Mouse (Mus musculus) right cerebral cortex, postnatal 36 days (tissue): ENCODE results near the gene Lsm14a.
A peak's percentile ranks its signal among the peaks of the same experiment; 100 is the strongest.

Experiments used
- DNase-seq, 2 experiments: peaks; one replicate each; pipeline ENCODE4 v3.0.0; 2022; ENCODE audit warnings: low spot score in 2 of 2, mixed read lengths in 1 of 2

Gene Lsm14a

DNA sequence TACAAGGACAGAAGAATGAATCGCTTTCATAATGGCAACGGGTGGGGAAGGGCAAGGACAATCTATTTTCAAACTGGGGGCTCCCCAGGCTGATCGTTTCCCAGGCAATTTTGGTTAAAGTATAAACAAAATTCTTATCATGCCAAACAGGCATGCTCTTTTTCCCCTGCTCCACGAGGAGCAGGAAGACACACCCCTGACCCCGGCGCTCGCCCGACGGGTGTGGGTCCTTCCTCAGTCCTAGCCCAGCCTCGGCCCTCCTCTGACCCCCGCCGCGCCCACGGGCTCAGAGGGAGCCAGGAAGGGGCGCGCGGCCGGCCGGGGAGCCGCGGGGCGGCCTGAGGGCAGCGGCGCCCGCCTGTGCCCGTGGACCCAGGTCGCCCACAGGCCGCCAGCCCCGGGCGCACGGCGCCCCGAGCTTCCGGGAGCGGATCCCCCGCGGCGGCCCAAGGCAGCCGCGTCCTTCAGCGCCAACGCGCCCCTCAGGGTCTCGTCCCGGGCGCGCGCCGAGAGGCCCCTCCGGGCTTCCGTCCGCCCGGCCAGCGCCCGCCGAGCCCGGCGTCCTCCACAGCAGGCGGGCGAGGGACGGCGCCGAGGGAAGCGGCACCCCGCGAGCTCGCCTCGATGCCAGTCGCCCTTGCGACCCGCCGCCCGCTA is 80.2 kb downstream of the Lsm14a start:
- peak in 1 of 2 experiments; percentile 6 for DNase-seq

DNA sequence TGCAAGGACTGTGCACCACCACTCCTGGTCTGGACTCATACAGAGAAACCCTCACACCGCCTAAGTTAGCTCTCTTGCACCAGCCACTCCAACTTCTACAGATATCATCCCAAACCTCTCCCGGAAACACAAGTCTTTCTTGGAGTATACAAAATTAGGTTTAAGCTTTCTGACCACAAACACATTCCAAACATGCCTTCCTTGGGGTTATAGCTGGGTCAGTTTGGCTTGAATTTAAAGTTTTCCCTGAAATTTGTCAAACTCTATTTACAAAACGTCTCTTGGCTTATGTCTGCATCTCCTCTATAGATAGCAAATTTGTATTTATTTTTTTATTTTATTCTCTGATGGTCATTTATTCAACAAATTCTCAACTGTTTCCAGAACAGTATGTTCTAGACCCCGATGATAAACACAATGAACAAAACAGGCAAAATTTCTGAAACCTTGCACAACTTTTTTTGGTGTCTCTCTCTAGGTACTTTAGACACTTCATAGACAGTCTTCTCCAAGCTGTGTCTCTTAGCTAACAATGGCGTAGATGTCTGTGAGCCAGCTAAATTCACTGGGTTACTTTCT is 83.8 kb downstream of the Lsm14a start:
- no peak for DNase-seq

DNA sequence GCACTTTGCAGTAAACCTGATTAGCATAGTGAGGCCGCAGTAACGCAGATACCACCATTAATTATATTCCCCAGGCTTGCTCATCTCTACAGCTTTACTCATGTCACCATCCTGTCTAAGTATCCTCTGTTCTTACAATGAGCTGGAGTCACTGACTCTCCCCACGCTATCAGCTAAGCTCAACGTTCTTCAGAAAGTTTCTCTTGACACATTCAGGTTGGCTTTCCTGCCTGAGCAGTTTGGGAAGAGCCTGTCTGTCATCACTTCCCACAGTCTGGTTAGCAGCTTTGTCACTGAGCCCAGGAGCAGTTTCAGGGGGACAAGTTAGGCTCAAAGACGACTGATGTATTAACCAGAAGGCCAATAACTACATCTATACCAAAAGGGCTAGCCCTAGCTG is 84.5 kb downstream of the Lsm14a start:
- no peak for DNase-seq

DNA sequence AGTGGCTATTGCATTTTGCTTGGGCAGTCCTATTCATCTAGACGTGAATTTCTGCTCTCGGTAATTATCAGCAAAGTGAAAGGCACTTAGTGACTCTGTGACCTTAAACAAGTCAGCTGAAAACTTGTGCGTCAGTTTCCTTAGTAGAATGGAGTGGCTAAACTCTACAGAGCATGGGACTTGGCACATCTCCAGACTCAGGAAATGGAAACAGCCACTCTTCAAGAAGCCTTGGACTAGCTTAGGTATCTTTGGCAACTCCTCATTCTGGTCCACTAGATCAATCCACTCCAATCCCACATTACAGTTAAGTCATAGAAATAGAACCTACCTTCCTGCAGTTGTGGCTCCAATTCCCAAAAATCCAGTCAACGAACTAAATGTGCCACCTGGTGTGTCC is 87.7 kb downstream of the Lsm14a start:
- DNase-seq, result no peak

DNA sequence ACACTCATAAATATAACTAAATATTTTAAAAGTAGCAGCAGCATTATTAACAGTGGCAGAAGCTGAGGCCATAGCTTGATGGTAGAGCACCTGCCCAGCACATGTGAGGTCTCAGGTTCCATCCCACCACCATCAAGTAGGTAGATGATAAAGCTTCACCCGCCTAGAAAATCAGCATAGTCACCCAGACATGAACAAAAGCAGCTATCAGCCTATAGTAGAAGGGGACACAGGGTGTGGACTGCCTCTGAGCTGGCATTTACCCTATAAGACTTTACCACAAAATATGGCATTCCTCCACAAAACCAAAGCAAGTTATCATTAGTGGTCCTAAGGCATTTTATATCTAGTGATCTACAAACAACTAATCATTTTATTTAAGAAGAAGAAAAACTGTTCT is 90.5 kb downstream of the Lsm14a start:
- DNase-seq, result no peak

DNA sequence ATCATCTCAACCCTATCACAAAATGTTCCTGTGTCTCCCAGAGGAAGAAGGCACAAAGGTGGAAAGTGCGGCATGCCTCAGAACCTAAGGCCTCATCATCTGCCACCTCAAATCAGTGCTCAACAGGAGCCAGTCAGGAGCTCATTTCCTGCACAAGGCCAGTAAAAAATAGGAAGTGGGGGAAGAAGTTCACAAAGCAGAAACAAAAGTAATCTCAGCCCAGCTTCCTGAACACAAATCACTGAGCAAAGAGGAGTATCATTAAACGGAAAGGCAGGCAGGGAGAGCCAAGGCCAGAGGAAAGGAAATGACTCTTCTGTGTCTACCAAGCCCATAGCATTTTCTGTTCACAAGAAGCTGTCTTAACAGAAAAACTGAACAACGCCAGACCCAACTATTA is 91.2 kb downstream of the Lsm14a start:
- DNase-seq, result no peak

DNA sequence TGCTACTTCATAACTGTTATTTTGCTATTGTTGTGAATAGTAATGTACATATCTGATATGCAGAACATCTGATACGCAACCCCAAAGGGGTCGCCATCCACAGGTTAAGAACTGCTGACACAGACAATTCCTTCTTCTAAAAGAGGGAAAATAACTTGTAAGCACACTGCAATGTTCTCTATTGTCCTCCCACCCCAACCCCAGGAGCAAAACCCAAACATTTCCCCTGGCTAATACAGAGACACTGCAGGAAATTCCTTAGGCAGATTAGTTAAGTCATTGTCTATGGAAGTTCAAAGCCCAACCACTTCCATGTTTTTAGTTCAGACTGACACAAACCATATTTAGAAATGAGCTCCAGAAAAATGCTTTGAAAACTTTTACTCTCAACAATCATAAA is 94.3 kb downstream of the Lsm14a start:
- DNase-seq, result no peak

DNA sequence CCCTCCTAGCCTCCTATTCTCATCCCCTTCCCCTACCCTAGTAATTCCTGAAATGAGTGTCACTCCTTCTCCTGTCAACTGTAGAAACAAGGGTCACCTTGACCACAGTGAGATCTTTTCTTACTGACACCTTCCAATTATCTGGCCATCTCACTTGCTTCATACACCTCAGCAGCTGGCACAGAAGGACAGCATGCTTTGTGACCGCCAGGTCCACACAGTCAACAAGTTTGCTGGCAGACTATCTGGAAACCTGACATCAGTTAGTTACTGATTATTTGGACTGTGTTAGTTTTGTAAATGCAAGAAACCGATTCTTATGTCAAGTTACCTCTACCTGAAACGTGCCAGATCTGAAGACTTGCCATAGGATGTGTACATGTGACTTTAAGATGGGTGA is 97.0 kb downstream of the Lsm14a start:
- no peak for DNase-seq
